Mouse (Mus musculus) limb, embryonic 13.5 days (tissue): ENCODE data around the gene Cul7. TPM values are rescaled to one million over a fixed set of nuclear protein-coding genes. Genes with fewer than 3 reads are reported as not detected.

Experiments used
- ATAC-seq: fragments of 200-750 bp; cut with Nextera tagmentation; 2 replicates; pipeline ENCODE4 v1.8.0; 2017; ENCODE audit warnings: low read depth, moderate number of reproducible peaks, moderate TSS enrichment; ENCODE audit not compliant: low FRiP score
- H3K27ac ChIP-seq: fragments of 300-500 bp; sonication (generic); 2 replicates; pipeline ENCODE4 v1.5.1; 2015; ENCODE audit warnings: inconsistent platforms, mild to moderate bottlenecking, moderate library complexity
- H3K27me3 ChIP-seq: fragments of 300-500 bp; sonication (generic); 2 replicates; pipeline ENCODE4 v1.6.1; 2015; ENCODE audit warnings: mild to moderate bottlenecking, inconsistent platforms
- H3K36me3 ChIP-seq: fragments of 300-500 bp; sonication (generic); 2 replicates; pipeline ENCODE4 v1.6.1; 2015; ENCODE audit warnings: inconsistent platforms, mild to moderate bottlenecking, moderate library complexity
- H3K4me1 ChIP-seq: fragments of 300-500 bp; sonication (generic); 2 replicates; pipeline ENCODE4 v1.6.1; 2015; ENCODE audit warnings: inconsistent platforms
- H3K4me2 ChIP-seq: fragments of 300-500 bp; sonication (generic); replicated peaks from 2 replicates; pipeline ENCODE4 v1.6.1; 2015; ENCODE audit warnings: inconsistent platforms, mild to moderate bottlenecking, moderate library complexity
- H3K4me3 ChIP-seq: fragments of 300-500 bp; sonication (generic); 2 replicates; pipeline ENCODE4 v1.5.1; 2015; ENCODE audit warnings: moderate library complexity, mild to moderate bottlenecking, inconsistent platforms
- H3K9ac ChIP-seq: fragments of 300-500 bp; sonication (generic); 2 replicates; pipeline ENCODE4 v1.6.1; 2015; ENCODE audit warnings: mild to moderate bottlenecking, inconsistent platforms
- H3K9me3 ChIP-seq: fragments of 300-500 bp; sonication (generic); 2 replicates; pipeline ENCODE4 v1.6.1; 2016; ENCODE audit warnings: inconsistent platforms
- WGBS: fragments of 180-500 bp; shearing (Covaris S2); methylation state at CpG from one replicate; pipeline ENCODE4 v1.1.7; 2015; 5-methylcytosine and 5-hydroxymethylcytosine counted together
- polyA plus RNA-seq: library from polyadenylated mRNA; unstranded; fragments of >200 nt; fragmentation: Nextera tagmentation; extraction: Ambion mirVana; gene quantifications from 2 replicates; pipeline ENCODE4 v1.2.1, GENCODE M21; 2015

Cul7 gene
- polyA plus RNA-seq, 1 experiment from 2014 or later, result 66.0 TPM

- no peaks in the 10 kb centered on the region for H3K9me3 ChIP-seq
- peaks cover 59% of the 10 kb centered on the region for H3K36me3 ChIP-seq
- peak overlapping the region; percentile 95 for H3K9ac ChIP-seq
- ATAC-seq, result no peak
- H3K4me2 ChIP-seq, result peak overlapping the region; percentile 94
- WGBS, result 75% methylated on average over 17 of the region's 17 CpGs
- H3K27me3 ChIP-seq, result no peaks in the 10 kb centered on the region
- peak overlapping the region; percentile 98 for H3K27ac ChIP-seq
- peaks cover 45% of the 10 kb centered on the region for H3K4me1 ChIP-seq
- H3K4me3 ChIP-seq, result peak overlapping the region; percentile 80
Measured at GRCm38 (mm10) chr17:46651292-46651691, 1.2 kb downstream of the Cul7 start.

GRCm38 (mm10) chr17:46651755-46652547, 1.8 kb downstream of the Cul7 start:
- 72% methylated on average over 20 of the region's 20 CpGs for WGBS
- ATAC-seq, result no peak
- no peaks in the 10 kb centered on the region for H3K27me3 ChIP-seq
- H3K4me1 ChIP-seq, result peaks cover 40% of the 10 kb centered on the region
- H3K9ac ChIP-seq, result peak overlapping the region; percentile 95
- peaks cover 66% of the 10 kb centered on the region for H3K36me3 ChIP-seq
- H3K9me3 ChIP-seq, result no peaks in the 10 kb centered on the region
- no peak overlapping the region for H3K27ac ChIP-seq
- H3K4me2 ChIP-seq, result peak overlapping the region; percentile 94
- H3K4me3 ChIP-seq, result peak overlapping the region; percentile 80

GRCm38 (mm10) chr17:46656054-46656453, 5.9 kb downstream of the Cul7 start:
- H3K27me3 ChIP-seq, result no peaks in the 10 kb centered on the region
- peaks cover 28% of the 10 kb centered on the region for H3K4me1 ChIP-seq
- ATAC-seq, result no peak
- WGBS, result 72% methylated on average over 6 of the region's 6 CpGs
- peaks cover 93% of the 10 kb centered on the region for H3K36me3 ChIP-seq
- no peaks in the 10 kb centered on the region for H3K9me3 ChIP-seq
- H3K27ac ChIP-seq, result no peak overlapping the region
- no peak overlapping the region for H3K4me2 ChIP-seq
- no peak overlapping the region for H3K9ac ChIP-seq
- H3K4me3 ChIP-seq, result no peak overlapping the region

- Histone ChIP-seq H3K4me2 (no peak overlapping the region), H3K27ac (no peak overlapping the region), H3K4me3 (no peak overlapping the region), H3K27me3 (no peaks in the 10 kb centered on the region), H3K4me1 (no peaks in the 10 kb centered on the region), H3K9me3 (no peaks in the 10 kb centered on the region), H3K9ac (no peak overlapping the region), H3K36me3 (peaks cover 97% of the 10 kb centered on the region)
- WGBS, result 93% methylated on average over 9 of the region's 9 CpGs
- ATAC-seq, result no peak
Measured at GRCm38 (mm10) chr17:46661351-46661750, 11.2 kb downstream of the Cul7 start.

GRCm38 (mm10) chr17:46661981-46662380, 11.8 kb downstream of the Cul7 start:
- no peaks in the 10 kb centered on the region for H3K4me1 ChIP-seq
- no peak overlapping the region for H3K9ac ChIP-seq
- no peak overlapping the region for H3K4me3 ChIP-seq
- H3K27ac ChIP-seq, result no peak overlapping the region
- no peak overlapping the region for H3K4me2 ChIP-seq
- ATAC-seq, result no peak
- H3K36me3 ChIP-seq, result peaks cover 97% of the 10 kb centered on the region
- H3K27me3 ChIP-seq, result no peaks in the 10 kb centered on the region
- WGBS, result 88% methylated on average over 12 of the region's 12 CpGs
- H3K9me3 ChIP-seq, result no peaks in the 10 kb centered on the region

- Histone ChIP-seq H3K4me1 (no peaks in the 10 kb centered on the region), H3K4me3 (no peak overlapping the region), H3K9ac (no peak overlapping the region), H3K27ac (no peak overlapping the region), H3K36me3 (peaks cover 95% of the 10 kb centered on the region), H3K27me3 (no peaks in the 10 kb centered on the region), H3K9me3 (no peaks in the 10 kb centered on the region), H3K4me2 (no peak overlapping the region)
- ATAC-seq, result no peak
- WGBS, result 86% methylated on average over 5 of the region's 5 CpGs
Measured at GRCm38 (mm10) chr17:46662730-46663129, 12.6 kb downstream of the Cul7 start.

GRCm38 (mm10) chr17:46667712-46668111, 17.6 kb downstream of the Cul7 start:
- no peak for ATAC-seq
- H3K36me3 ChIP-seq, result peaks cover 81% of the 10 kb centered on the region
- WGBS, result 89% methylated on average over 16 of the region's 16 CpGs

GRCm38 (mm10) chr17:46669911-46670310, 19.8 kb downstream of the Cul7 start:
- no peak for ATAC-seq
- Histone ChIP-seq H3K27me3 (no peaks in the 10 kb centered on the region), H3K4me2 (no peak overlapping the region), H3K9me3 (no peaks in the 10 kb centered on the region), H3K4me3 (no peak overlapping the region), H3K36me3 (peaks cover 64% of the 10 kb centered on the region), H3K9ac (no peak overlapping the region), H3K4me1 (peaks cover 14% of the 10 kb centered on the region), H3K27ac (no peak overlapping the region)
- WGBS, result 96% methylated on average over 10 of the region's 10 CpGs

More at GRCm38 (mm10) chr17:46667712-46668111, 17.6 kb downstream of the Cul7 start:
- Histone ChIP-seq H3K27me3 (no peaks in the 10 kb centered on the region), H3K4me2 (no peak overlapping the region), H3K9ac (no peak overlapping the region), H3K9me3 (no peaks in the 10 kb centered on the region), H3K4me1 (no peaks in the 10 kb centered on the region), H3K4me3 (no peak overlapping the region), H3K27ac (no peak overlapping the region)

GRCm38 (mm10) chr17:46673850-46674529, 23.9 kb downstream of the Cul7 start, which contains the start of gene Rrp36:
Gene Rrp36, minus strand, starts transcription at chr17:46674352.
- Histone ChIP-seq H3K4me3 (peak within 1 kb of the TSS; percentile 82), H3K4me2 (peak within 1 kb of the TSS; percentile 88), H3K4me1 (peaks cover 27% of the 10 kb centered on the region), H3K27ac (peak within 1 kb of the TSS; percentile 95), H3K27me3 (no peaks in the 10 kb centered on the region), H3K9me3 (no peaks in the 10 kb centered on the region), H3K9ac (peak within 1 kb of the TSS; percentile 81), H3K36me3 (peaks cover 66% of the 10 kb centered on the region)
- peak; percentile 93 for ATAC-seq
- WGBS, result 1% methylated on average over 43 of the region's 43 CpGs

- no peaks in the 10 kb centered on the region for H3K27me3 ChIP-seq
- peak overlapping the region; percentile 95 for H3K27ac ChIP-seq
- H3K9me3 ChIP-seq, result no peaks in the 10 kb centered on the region
- H3K4me3 ChIP-seq, result peak overlapping the region; percentile 82
- peaks cover 34% of the 10 kb centered on the region for H3K4me1 ChIP-seq
- H3K4me2 ChIP-seq, result peak overlapping the region; percentile 88
- H3K9ac ChIP-seq, result peak overlapping the region; percentile 74
- peaks cover 59% of the 10 kb centered on the region for H3K36me3 ChIP-seq
- WGBS, result 22% methylated on average over 15 of the region's 15 CpGs
- ATAC-seq, result peak; percentile 34
Measured at GRCm38 (mm10) chr17:46674530-46675283, 24.6 kb downstream of the Cul7 start.

- no peak for ATAC-seq
- Histone ChIP-seq H3K4me1 (peaks cover 40% of the 10 kb centered on the region), H3K9me3 (no peaks in the 10 kb centered on the region), H3K4me3 (peak within 1 kb of the TSS; percentile 88), H3K27me3 (no peaks in the 10 kb centered on the region), H3K9ac (peak within 1 kb of the TSS; percentile 81), H3K36me3 (peaks cover 49% of the 10 kb centered on the region), H3K27ac (peak within 1 kb of the TSS; percentile 90; the same call in 1 of the 2 replicates), H3K4me2 (peak within 1 kb of the TSS; percentile 90)
- 93% methylated on average over 7 of the region's 9 CpGs for WGBS
Measured at GRCm38 (mm10) chr17:46678416-46678815, 28.3 kb downstream of the Cul7 start, which contains the start of gene Mea1. Gene Mea1, plus strand, starts transcription at chr17:46678793.

- Histone ChIP-seq H3K36me3 (peaks cover 54% of the 10 kb centered on the region), H3K9me3 (no peaks in the 10 kb centered on the region), H3K27ac (peak overlapping the region; percentile 28; the same call in 1 of the 2 replicates), H3K4me1 (peaks cover 37% of the 10 kb centered on the region), H3K27me3 (no peaks in the 10 kb centered on the region), H3K4me2 (peak overlapping the region; percentile 90), H3K4me3 (peak overlapping the region; percentile 88), H3K9ac (peak overlapping the region; percentile 81)
- ATAC-seq, result no peak
- WGBS, result 55% methylated on average over 9 of the region's 9 CpGs
Measured at GRCm38 (mm10) chr17:46678911-46679310, 28.8 kb downstream of the Cul7 start.
